Mouse (Mus musculus): ENCODE results near the gene Nr3c2.

GRCm38 (mm10) chr8:76987876-76988275 is 88.6 kb downstream of the Nr3c2 start:
- no peak for TF ChIP-seq CTCF (IDR thresholded peaks at IDR 0.05; ENCODE audit: low read depth, low read length)
- no peak for TF ChIP-seq POLR2A (IDR thresholded peaks at IDR 0.05; ENCODE audit: insufficient read depth, low read length)
